Mouse (Mus musculus): ENCODE data around the gene Ppp1r12b. TPM values are rescaled to one million over a fixed set of nuclear protein-coding genes. Genes with fewer than 3 reads are reported as not detected.

Ppp1r12b gene
- polyA plus RNA-seq, 1 experiment, result 10.4 TPM

- TF ChIP-seq POLR2A (IDR thresholded peaks at IDR 0.05; ENCODE audit: low read depth, low read length) (no peak), CTCF (IDR thresholded peaks at IDR 0.05; ENCODE audit: extremely low read depth, insufficient read length, insufficient replicate concordance, low read depth, low read length) (no peak)
- Histone ChIP-seq H3K4me1 (ENCODE audit: control insufficient read depth, insufficient read depth, insufficient read length, low read length) (peaks cover 8% of the 10 kb centered on the region; the same call in 1 of the 2 replicates), H3K36me3 (ENCODE audit: control insufficient read depth, insufficient read depth, low read length) (peaks cover 6% of the 10 kb centered on the region), H3K4me3 (ENCODE audit: low read depth, low read length) (no peak overlapping the region), H3K27me3 (ENCODE audit: control insufficient read depth, insufficient read depth, low read length) (no peaks in the 10 kb centered on the region), H3K27ac (ENCODE audit: insufficient read depth, low read depth, low read length) (no peak overlapping the region)
- 97% methylated on average over 5 of the region's 5 CpGs for WGBS
Measured at GRCm38 (mm10) chr1:134770312-134770711, 185.4 kb downstream of the Ppp1r12b start.

GRCm38 (mm10) chr1:134766448-134766847 lies 189.3 kb downstream of the Ppp1r12b start:
- Histone ChIP-seq H3K36me3 (ENCODE audit: control insufficient read depth, insufficient read depth, low read length) (no peaks in the 10 kb centered on the region; the same call in 1 of the 2 replicates), H3K4me3 (ENCODE audit: low read depth, low read length) (no peak overlapping the region), H3K27me3 (ENCODE audit: control insufficient read depth, insufficient read depth, low read length) (no peaks in the 10 kb centered on the region), H3K4me1 (ENCODE audit: control insufficient read depth, insufficient read depth, insufficient read length, low read length) (no peaks in the 10 kb centered on the region), H3K27ac (ENCODE audit: insufficient read depth, low read depth, low read length) (no peak overlapping the region)
- 77% methylated on average over 4 of the region's 4 CpGs for WGBS
- TF ChIP-seq POLR2A (IDR thresholded peaks at IDR 0.05; ENCODE audit: low read depth, low read length), result no peak
- no peak for TF ChIP-seq CTCF (IDR thresholded peaks at IDR 0.05; ENCODE audit: extremely low read depth, insufficient read length, insufficient replicate concordance, low read depth, low read length)

DNA sequence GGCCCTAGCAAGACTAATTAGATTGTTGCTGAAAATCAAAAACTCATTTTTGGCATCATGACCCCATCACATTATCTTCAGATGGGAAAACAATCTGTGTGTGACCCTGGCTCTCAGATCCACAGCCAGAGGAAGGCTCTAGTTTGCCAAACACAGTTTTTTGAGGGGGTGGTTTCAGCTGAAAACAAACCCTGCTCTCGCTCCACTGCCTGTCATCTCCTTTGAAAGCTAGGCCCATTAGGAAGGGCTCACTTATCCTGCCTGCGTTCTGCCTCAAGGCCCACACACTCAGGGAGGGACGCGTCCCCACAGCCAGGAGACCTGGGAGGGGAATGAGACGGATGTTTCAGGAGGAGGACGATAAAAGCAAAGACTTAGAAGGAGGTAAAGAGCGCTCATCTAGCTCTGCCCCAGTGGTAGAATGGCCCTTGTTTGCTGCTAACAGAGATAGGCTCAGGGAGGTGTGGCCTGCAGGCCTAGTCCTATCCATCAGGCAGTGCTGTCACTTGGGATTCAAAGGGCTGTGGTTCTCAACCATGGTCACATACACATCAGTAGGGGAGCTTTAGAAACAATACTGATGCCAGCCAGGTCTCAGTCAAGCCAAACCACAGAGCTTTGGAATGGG lies 190.8 kb downstream of the Ppp1r12b start:
- Histone ChIP-seq H3K27me3 (ENCODE audit: control insufficient read depth, insufficient read depth, low read length) (no peaks in the 10 kb centered on the region), H3K27ac (ENCODE audit: insufficient read depth, low read depth, low read length) (peak overlapping the region; percentile 40; the same call in 1 of the 2 replicates), H3K4me1 (ENCODE audit: control insufficient read depth, insufficient read depth, insufficient read length, low read length) (no peaks in the 10 kb centered on the region), H3K4me3 (ENCODE audit: low read depth, low read length) (no peak overlapping the region), H3K36me3 (ENCODE audit: control insufficient read depth, insufficient read depth, low read length) (peaks cover 3% of the 10 kb centered on the region; the same call in 1 of the 2 replicates)
- WGBS, result 88% methylated on average over 7 of the region's 7 CpGs
- TF ChIP-seq CTCF (IDR thresholded peaks at IDR 0.05; ENCODE audit: extremely low read depth, insufficient read length, insufficient replicate concordance, low read depth, low read length), result no peak

DNA sequence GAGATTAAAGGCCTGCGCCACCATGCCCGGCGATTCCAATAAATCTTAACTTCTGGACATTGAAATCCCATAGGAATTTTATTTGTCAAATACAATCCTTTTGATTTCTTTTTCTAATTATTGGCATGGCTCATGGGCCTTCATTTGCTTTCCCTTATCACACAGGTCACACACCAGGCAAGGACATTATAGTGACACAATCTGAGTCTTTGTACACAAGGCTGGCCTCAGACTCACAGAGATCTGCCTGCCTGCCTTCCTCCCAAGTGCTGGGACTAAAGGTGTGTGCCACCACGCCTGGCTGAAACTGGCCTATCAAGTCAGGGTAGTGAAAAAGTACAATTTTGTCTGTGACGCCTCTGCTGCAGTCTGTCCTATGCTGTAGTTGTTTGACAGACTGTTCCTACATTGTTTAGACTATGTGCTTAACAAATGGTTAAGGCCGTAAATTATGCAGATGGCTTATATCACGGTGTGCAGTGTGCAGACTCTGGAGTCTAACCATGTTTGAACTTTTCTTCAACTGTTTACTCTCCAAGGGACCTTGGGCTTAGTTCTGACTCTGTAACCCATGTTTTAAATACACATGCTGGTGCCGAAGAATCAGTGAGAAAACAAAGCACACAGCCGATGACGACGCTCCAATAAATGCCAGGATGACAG lies 191.8 kb downstream of the Ppp1r12b start:
- H3K27ac ChIP-seq (ENCODE audit: insufficient read depth, low read depth, low read length), result 0 out of 2 replicates have a peak overlapping the region, but pooled peaks have one; percentile 40

DNA sequence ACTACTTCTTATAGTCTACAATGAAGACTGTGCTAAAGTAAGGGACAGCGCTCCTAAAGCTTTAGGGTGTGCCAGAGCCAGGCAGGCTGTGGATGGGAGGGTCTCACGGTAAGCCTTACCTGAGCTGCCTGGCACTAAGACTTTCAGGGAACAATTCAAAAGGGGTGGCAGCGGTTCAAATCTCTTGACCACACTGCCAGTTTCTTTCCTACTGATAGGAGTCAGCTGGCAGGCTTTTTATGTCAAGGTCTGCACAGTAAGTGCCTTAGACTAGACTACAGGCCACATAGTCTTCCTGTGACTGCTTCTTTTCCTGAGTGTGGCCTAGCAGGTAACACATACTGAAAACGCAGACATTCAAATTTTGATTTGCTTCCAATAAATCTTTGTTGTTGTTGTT lies 192.5 kb downstream of the Ppp1r12b start:
- Histone ChIP-seq H3K36me3 (ENCODE audit: control insufficient read depth, insufficient read depth, low read length) (peaks cover 3% of the 10 kb centered on the region; the same call in 1 of the 2 replicates), H3K4me1 (ENCODE audit: control insufficient read depth, insufficient read depth, insufficient read length, low read length) (no peaks in the 10 kb centered on the region), H3K27ac (ENCODE audit: insufficient read depth, low read depth, low read length) (no peak overlapping the region), H3K27me3 (ENCODE audit: control insufficient read depth, insufficient read depth, low read length) (no peaks in the 10 kb centered on the region), H3K4me3 (ENCODE audit: low read depth, low read length) (no peak overlapping the region)
- TF ChIP-seq POLR2A (IDR thresholded peaks at IDR 0.05; ENCODE audit: low read depth, low read length), result no peak
- TF ChIP-seq CTCF (IDR thresholded peaks at IDR 0.05; ENCODE audit: extremely low read depth, insufficient read length, insufficient replicate concordance, low read depth, low read length), result no peak
- WGBS, result 85% methylated on average over 4 of the region's 4 CpGs

More for the DNA sequence above, 191.8 kb downstream of the Ppp1r12b start:
- Histone ChIP-seq H3K36me3 (ENCODE audit: control insufficient read depth, insufficient read depth, low read length) (peaks cover 3% of the 10 kb centered on the region; the same call in 1 of the 2 replicates), H3K27me3 (ENCODE audit: control insufficient read depth, insufficient read depth, low read length) (no peaks in the 10 kb centered on the region), H3K4me1 (ENCODE audit: control insufficient read depth, insufficient read depth, insufficient read length, low read length) (no peaks in the 10 kb centered on the region), H3K4me3 (ENCODE audit: low read depth, low read length) (no peak overlapping the region)
- no peak for TF ChIP-seq CTCF (IDR thresholded peaks at IDR 0.05; ENCODE audit: extremely low read depth, insufficient read length, insufficient replicate concordance, low read depth, low read length)
- TF ChIP-seq POLR2A (IDR thresholded peaks at IDR 0.05; ENCODE audit: low read depth, low read length), result no peak
- WGBS, result 67% methylated on average over 11 of the region's 11 CpGs

DNA sequence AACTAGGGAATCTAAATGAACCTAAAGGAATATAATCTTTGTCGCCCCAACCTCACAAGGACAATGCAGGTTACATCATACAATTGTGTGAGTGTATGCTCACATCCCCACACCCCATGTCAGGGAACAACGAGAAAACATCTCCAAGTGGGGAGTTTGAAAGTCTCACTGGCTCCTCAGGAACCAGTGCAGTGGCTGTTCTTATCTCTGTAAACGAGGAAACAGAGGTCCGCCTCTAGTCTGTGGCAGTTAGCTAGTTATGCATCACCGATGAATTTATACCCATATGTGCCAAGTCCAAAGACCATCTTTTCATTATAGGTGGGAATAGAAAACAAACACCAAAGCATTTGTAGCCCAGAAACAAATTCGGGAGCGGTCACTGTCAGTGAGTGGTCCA lies 194.2 kb downstream of the Ppp1r12b start:
- WGBS, result 47% methylated on average over 7 of the region's 7 CpGs

GRCm38 (mm10) chr1:134760642-134761041 lies 195.1 kb downstream of the Ppp1r12b start:
- Histone ChIP-seq H3K4me3 (ENCODE audit: low read depth, low read length) (no peak overlapping the region), H3K27me3 (ENCODE audit: control insufficient read depth, insufficient read depth, low read length) (no peaks in the 10 kb centered on the region), H3K36me3 (ENCODE audit: control insufficient read depth, insufficient read depth, low read length) (peaks cover 3% of the 10 kb centered on the region; the same call in 1 of the 2 replicates), H3K27ac (ENCODE audit: insufficient read depth, low read depth, low read length) (no peak overlapping the region), H3K4me1 (ENCODE audit: control insufficient read depth, insufficient read depth, insufficient read length, low read length) (no peaks in the 10 kb centered on the region)
- WGBS, result 81% methylated on average over 5 of the region's 5 CpGs
- TF ChIP-seq POLR2A (IDR thresholded peaks at IDR 0.05; ENCODE audit: low read depth, low read length) (no peak), CTCF (IDR thresholded peaks at IDR 0.05; ENCODE audit: extremely low read depth, insufficient read length, insufficient replicate concordance, low read depth, low read length) (no peak)

More for the DNA sequence above, 194.2 kb downstream of the Ppp1r12b start:
- no peaks in the 10 kb centered on the region for H3K27me3 ChIP-seq (ENCODE audit: control insufficient read depth, insufficient read depth, low read length)
- TF ChIP-seq CTCF (IDR thresholded peaks at IDR 0.05; ENCODE audit: extremely low read depth, insufficient read length, insufficient replicate concordance, low read depth, low read length), result no peak
- H3K36me3 ChIP-seq (ENCODE audit: control insufficient read depth, insufficient read depth, low read length), result peaks cover 3% of the 10 kb centered on the region; the same call in 1 of the 2 replicates
- no peak overlapping the region for H3K4me3 ChIP-seq (ENCODE audit: low read depth, low read length)
- H3K4me1 ChIP-seq (ENCODE audit: control insufficient read depth, insufficient read depth, insufficient read length, low read length), result no peaks in the 10 kb centered on the region
- no peak overlapping the region for H3K27ac ChIP-seq (ENCODE audit: insufficient read depth, low read depth, low read length)
